Mouse (Mus musculus): ENCODE results near the gene L3mbtl2.

L3mbtl2 gene

GRCm38 (mm10) chr15:81708991-81709390, 45.3 kb downstream of the L3mbtl2 start:
- DNase-seq (ENCODE audit: low spot score), result no peak

DNA sequence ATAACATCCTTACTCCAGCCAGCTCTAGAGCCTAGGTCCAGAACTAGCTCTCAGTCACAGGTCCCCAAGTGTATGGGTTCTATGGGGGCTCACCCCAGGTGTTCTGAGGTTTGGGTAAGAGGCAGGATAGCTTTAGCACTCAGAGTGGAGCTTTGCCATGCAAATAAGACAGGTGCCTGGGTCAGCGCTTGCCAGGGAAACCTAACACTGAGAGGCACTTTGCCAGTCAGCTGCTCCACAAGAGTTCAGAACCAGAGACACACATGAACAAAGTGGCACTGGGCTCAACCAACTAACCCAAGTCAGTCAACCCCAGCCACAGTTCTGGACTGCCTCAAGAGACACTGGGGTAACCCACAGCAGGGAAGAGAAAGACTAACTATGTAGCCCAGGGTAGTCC, 46.0 kb downstream of the L3mbtl2 start:
- no peak for DNase-seq (ENCODE audit: low spot score)

- no peak for DNase-seq (ENCODE audit: low spot score)
Measured at GRCm38 (mm10) chr15:81710801-81711200, 47.1 kb downstream of the L3mbtl2 start.

- DNase-seq (ENCODE audit: low spot score), result no peak
Measured at GRCm38 (mm10) chr15:81713742-81714141, 50.1 kb downstream of the L3mbtl2 start.

GRCm38 (mm10) chr15:81718336-81719138, 54.8 kb downstream of the L3mbtl2 start:
- no peak for DNase-seq (ENCODE audit: low spot score)

DNA sequence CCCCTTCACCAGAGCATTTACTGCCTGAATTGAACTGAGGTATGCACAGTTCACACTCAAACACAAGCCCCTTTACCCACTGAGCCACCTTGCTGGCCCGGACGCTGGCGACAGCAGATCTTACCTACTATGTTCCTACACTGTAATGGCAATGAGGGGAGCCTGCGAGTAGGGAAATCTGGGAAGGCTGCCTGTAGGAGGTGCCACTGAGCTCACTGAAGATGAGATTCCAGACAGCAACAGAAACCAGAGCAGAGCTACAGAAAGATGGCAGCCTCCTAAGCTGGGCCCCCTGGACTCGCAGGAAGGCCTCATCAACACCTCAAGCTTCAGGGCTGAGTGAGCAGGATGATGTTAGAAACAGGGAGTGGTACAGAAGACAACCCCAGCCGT, 55.4 kb downstream of the L3mbtl2 start:
- DNase-seq (ENCODE audit: low spot score), result no peak

DNA sequence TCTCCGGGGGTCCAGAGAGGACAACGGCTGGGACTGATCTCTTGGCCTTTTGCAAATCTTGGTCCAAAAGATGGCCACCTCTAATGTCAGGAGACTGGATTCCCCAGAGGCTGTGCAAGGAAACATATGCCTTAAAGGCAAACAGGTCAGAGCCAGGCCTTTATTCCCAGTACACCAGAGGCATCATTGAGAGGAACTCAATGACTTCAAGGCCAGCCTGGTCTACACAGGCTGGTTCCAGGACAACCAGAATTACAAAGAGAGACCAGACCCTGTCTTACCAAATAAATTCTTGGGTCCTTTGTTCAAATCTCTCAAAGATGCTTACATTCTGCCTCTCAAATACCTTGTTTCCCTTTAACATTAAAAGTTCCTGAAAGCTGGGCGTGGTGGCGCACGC, 58.7 kb downstream of the L3mbtl2 start:
- DNase-seq (ENCODE audit: low spot score), result no peak

DNA sequence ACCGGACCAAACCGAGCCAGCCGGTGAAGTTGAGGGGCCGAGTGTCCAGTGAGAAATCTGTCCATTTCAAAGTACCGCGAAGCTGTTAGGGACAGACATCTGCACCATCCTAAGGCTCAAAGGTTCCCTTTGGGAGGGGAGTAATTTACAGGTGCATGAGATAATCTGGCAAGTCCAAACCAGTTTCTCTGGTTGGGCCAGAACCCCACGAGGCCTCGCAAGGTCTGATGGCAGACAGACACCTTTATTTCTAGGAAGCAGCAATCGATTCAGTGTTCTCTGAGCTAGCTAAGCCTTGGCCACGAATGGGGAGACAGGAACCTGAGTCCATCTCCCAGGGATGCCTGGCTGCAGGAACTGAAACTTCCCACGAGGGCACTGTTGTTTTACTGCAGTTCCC, 60.0 kb downstream of the L3mbtl2 start:
- no peak for DNase-seq (ENCODE audit: low spot score)

DNA sequence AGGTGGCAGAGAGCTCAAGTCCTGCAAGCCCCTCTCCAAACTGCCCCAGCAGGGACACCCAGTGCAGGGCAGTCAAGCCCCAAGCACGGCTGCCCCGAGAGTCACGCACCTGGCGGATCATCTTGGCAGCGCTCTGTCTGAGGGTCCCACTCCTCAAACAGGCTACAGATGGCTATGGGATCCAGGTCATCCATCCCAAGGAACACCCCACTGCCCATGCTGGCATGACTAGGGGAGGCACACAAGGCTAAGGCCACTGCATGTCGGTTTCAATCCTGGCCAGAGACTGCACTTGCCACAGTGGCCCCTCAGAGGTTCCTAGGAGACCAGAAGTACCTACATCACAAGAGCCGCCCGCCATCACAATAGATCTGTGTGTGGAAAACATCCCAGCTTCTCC, 62.3 kb downstream of the L3mbtl2 start:
- no peak for DNase-seq (ENCODE audit: low spot score)

DNA sequence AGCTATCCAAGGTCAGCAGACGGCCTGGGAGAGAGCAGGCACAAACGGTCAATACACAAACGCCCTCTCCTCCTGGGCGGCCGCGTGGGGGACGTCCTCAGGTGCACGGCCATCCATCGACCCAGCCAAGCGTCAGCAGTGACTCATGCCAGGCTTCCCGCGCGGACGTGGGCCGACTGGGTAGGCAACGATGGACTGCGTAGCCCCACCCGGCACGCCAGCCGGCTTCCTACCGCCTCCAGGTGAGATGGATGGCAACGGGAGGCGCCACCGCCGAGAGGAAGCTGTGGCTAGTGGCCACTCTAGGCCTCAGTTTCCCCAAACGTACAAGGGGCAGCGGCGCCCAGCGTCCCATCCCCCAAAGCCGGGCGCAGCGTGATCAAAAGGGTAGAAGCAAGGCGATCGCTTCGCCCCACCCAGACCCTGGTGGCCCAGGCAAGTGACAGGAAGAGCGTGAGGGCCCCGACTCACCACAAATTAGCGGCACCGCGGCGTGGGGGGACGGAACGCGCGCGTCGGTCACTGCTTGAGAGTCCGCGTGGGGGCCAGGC, 65.6 kb downstream of the L3mbtl2 start:
- DNase-seq (ENCODE audit: low spot score), result peak; percentile 62

- DNase-seq (ENCODE audit: low spot score), result peak; percentile 93
Measured at GRCm38 (mm10) chr15:81729792-81730635, 66.3 kb downstream of the L3mbtl2 start.

- no peak for DNase-seq (ENCODE audit: low spot score)
Measured at GRCm38 (mm10) chr15:81735075-81735474, 71.4 kb downstream of the L3mbtl2 start.

Measured in testis, postnatal 10 days (tissue).